Mouse (Mus musculus): ENCODE data around the gene Tnrc6c.

DNA sequence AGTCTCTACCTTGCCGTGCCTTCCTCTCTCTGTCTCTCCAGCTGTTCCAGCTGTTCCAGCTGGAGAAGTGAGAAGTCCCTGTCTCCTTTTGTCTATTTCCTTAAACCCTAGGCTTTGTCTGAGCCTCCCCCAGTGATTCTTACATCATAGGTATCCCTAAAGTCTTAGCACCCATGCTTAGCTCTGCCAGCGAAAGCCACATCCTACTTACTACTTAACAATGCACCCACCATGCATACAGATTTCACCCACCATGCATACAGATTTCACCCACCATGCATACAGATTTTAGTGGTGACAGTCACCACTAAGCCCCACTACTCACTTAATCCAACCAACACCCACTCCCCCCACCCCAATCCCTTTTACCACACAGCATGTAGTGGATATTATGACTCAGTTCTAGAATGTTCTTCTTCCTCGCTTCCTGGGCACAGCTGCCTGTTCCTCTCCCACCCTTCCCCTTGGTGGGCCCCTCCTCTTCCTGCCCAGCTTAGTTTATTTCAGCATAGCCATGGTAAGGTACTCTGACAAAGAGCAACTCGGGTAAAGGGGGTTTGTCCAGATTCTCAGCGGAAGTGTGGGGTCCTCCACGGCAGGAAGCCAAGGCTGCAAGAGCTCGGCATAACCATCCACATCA lies 14.6 kb upstream of the Tnrc6c start:
- peak; percentile 55; the same call in 1 of the 2 replicates for TF ChIP-seq EP300 (IDR thresholded peaks at IDR 0.05)
- no peak for TF ChIP-seq CTCF (IDR thresholded peaks at IDR 0.05)

Data from lung, postnatal 0 days (tissue).